Mouse (Mus musculus): Measurements from ENCODE around the gene Pecr. TPM values are rescaled to one million over a fixed set of nuclear protein-coding genes. Genes with fewer than 3 reads are reported as not detected.

The Pecr gene
- total and polyA plus RNA-seq, 3 experiments: 17.6 to 24.8 (median 21.3) TPM

DNA sequence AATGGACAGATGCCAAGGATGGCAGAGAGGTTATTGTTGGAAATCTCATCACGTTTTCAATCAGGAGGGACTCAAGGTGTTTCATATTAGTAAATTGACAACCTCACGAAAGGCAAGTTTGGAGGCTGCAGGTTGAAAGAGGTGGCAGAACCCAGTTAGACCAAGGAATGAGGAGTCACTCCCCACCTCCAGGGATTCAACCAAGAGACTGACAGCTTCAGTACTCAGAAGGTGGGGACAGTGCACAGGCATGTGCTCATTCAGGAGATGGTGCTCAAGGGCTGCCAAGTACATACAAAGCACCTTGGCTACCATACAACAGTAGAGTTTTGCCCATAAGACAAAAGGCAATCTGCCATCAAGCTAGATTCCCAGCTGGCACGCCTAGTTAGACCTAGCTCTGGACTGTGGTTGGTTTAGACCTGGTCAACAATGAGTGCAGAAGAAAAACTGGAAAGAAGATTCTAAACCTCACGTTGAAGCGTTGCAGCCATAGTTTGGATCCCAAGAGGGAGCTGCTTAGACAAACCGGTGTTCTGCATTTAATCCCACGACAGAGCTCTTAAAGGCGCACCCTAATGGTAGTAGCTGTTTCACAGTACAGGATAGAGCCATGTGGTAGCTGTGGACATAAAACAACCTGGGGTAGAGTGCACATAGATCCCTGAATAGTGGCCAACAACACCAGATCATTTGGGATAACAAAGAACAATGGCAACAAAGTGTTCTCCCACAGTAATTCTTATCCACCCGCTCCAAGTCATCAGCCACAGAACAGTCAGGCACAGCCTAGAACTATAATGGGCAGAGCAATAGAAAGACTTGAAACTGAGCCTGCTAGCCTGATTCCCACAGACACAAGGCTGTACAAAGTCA is 27.5 kb downstream of the Pecr start:
- dilution Hi-C loops (cut with MboI; ENCODE audit: extremely low pct_ligation_motif_present, extremely low pct_unique_long_range_greater_than_20kb, low sequenced_read_pairs): no loop called here
- in situ Hi-C loops (cut with MboI; ENCODE audit: low pct_ligation_motif_present, low pct_unique_long_range_greater_than_20kb, low sequenced_read_pairs): no loop called here
- no peak for TF ChIP-seq E2F4 (IDR thresholded peaks at IDR 0.05; ENCODE audit: insufficient replicate concordance, low read depth, low read length)
- TF ChIP-seq MAX (IDR thresholded peaks at IDR 0.05; ENCODE audit: low read length): no peak
- no peak for TF ChIP-seq MYC (IDR thresholded peaks at IDR 0.05; ENCODE audit: low read depth, low read length)
- no peak for TF ChIP-seq JUN (IDR thresholded peaks at IDR 0.05; ENCODE audit: insufficient read depth, low read depth, low read length)
- no peak for TF ChIP-seq POLR2A (IDR thresholded peaks at IDR 0.05; ENCODE audit: low read depth, low read length)
- no peak for TF ChIP-seq PAX5 (IDR thresholded peaks at IDR 0.05; ENCODE audit: low read length)
- TF ChIP-seq MAZ (IDR thresholded peaks at IDR 0.05; ENCODE audit: low read depth, low read length): no peak
- no peak for TF ChIP-seq ZMIZ1 (IDR thresholded peaks at IDR 0.05; ENCODE audit: low read depth, low read length)
- TF ChIP-seq MEF2A (IDR thresholded peaks at IDR 0.05; ENCODE audit: borderline replicate concordance, low read depth, low read length): no peak
- TF ChIP-seq CTCF (conservative IDR thresholded peaks at IDR 0.05 in 1 of 2, IDR thresholded peaks at IDR 0.05 in 1 of 2; ENCODE audit: low read depth in 2 of 2, low read length in 2 of 2): no peak
- TF ChIP-seq RCOR1 (conservative IDR thresholded peaks at IDR 0.05; ENCODE audit: low read depth, low read length): no peak
- TF ChIP-seq USF1 (IDR thresholded peaks at IDR 0.05; ENCODE audit: low read depth, low read length): no peak
- TF ChIP-seq IRF4 (IDR thresholded peaks at IDR 0.05; ENCODE audit: low read depth, low read length): no peak
- no peak for TF ChIP-seq NRF1 (IDR thresholded peaks at IDR 0.05; ENCODE audit: low read depth, low read length)
- no peak for TF ChIP-seq CHD1 (IDR thresholded peaks at IDR 0.05; ENCODE audit: low read depth, low read length)
- TF ChIP-seq SIN3A (IDR thresholded peaks at IDR 0.05; ENCODE audit: low read length): no peak
- no peak for TF ChIP-seq MXI1 (IDR thresholded peaks at IDR 0.05; ENCODE audit: low read depth, low read length)
- TF ChIP-seq ZNF384 (IDR thresholded peaks at IDR 0.05; ENCODE audit: low read depth, low read length): no peak
- no peak for TF ChIP-seq UBTF (IDR thresholded peaks at IDR 0.05; ENCODE audit: low read depth, low read length)
- TF ChIP-seq ZC3H11A (IDR thresholded peaks at IDR 0.05; ENCODE audit: low read depth, low read length): no peak
- Histone ChIP-seq H3K9me3 (replicated peaks; ENCODE audit: low read length) (no peaks in the 10 kb centered on the region), H3K4me3 (replicated peaks in 1 of 3; ENCODE audit: low read depth in 2 of 3, low read length in 2 of 3, poor library complexity in 1 of 3) (no peak overlapping the region), H3K4me1 (ENCODE audit: control insufficient read depth in 1 of 2, insufficient read depth in 2 of 2) (peaks cover 0 to 26% of the 10 kb centered on the region in 2 experiments; a peak in 2 of 4 replicates), H3K36me3 (replicated peaks in 1 of 2; ENCODE audit: control insufficient read depth in 1 of 2, insufficient read depth in 1 of 2, low read length in 1 of 2) (peaks cover 5 to 30% of the 10 kb centered on the region in 2 experiments), H3K79me2 (replicated peaks; ENCODE audit: control insufficient read depth, extremely low read depth, insufficient read depth, poor library complexity, severe bottlenecking) (no peaks in the 10 kb centered on the region), H3K9ac (ENCODE audit: insufficient read depth, low read depth) (no peak overlapping the region), H3K4me2 (ENCODE audit: insufficient read depth, low read depth, poor library complexity, severe bottlenecking) (peak overlapping the region; percentile 34), H3K27me3 (replicated peaks) (no peaks in the 10 kb centered on the region), H3K27ac (ENCODE audit: insufficient read depth, low read depth) (0 out of 2 replicates have a peak overlapping the region, but pooled peaks have one; percentile 24)
- no peak for DNase-seq (ENCODE audit: extremely low read depth)

GRCm38 (mm10) chr1:72255854-72256175 is 28.3 kb downstream of the Pecr start:
- in situ Hi-C loops (cut with MboI; ENCODE audit: low pct_ligation_motif_present, low pct_unique_long_range_greater_than_20kb, low sequenced_read_pairs): no loop called here

More at GRCm38 (mm10) chr1:72255854-72256175, 28.3 kb downstream of the Pecr start:
- dilution Hi-C loops (cut with MboI; ENCODE audit: extremely low pct_ligation_motif_present, extremely low pct_unique_long_range_greater_than_20kb, low sequenced_read_pairs): no loop called here
- H3K4me3 ChIP-seq (replicated peaks in 1 of 3; ENCODE audit: low read depth in 2 of 3, low read length in 2 of 3, poor library complexity in 1 of 3): no peak overlapping the region
- TF ChIP-seq GABPA (IDR thresholded peaks at IDR 0.05; ENCODE audit: insufficient replicate concordance, low read depth, low read length) (no peak), MAX (IDR thresholded peaks at IDR 0.05; ENCODE audit: low read length) (peak; percentile 22; the same call in 1 of the 2 replicates), MXI1 (IDR thresholded peaks at IDR 0.05; ENCODE audit: low read depth, low read length) (peak; percentile 49; the same call in 1 of the 2 replicates)
- no peaks in the 10 kb centered on the region for H3K9me3 ChIP-seq (replicated peaks; ENCODE audit: low read length)
- H3K36me3 ChIP-seq (replicated peaks in 1 of 2; ENCODE audit: control insufficient read depth in 1 of 2, insufficient read depth in 1 of 2, low read length in 1 of 2): peaks cover 0 to 24% of the 10 kb centered on the region in 2 experiments
- H3K27me3 ChIP-seq (replicated peaks): no peaks in the 10 kb centered on the region
- H3K4me2 ChIP-seq (ENCODE audit: insufficient read depth, low read depth, poor library complexity, severe bottlenecking): peak overlapping the region; percentile 34
- H3K27ac ChIP-seq (ENCODE audit: insufficient read depth, low read depth): peak overlapping the region; percentile 81
- DNase-seq (ENCODE audit: extremely low read depth): no peak
- peaks cover 0 to 26% of the 10 kb centered on the region in 2 experiments; a peak in 2 of 4 replicates for H3K4me1 ChIP-seq (ENCODE audit: control insufficient read depth in 1 of 2, insufficient read depth in 2 of 2)
- H3K79me2 ChIP-seq (replicated peaks; ENCODE audit: control insufficient read depth, extremely low read depth, insufficient read depth, poor library complexity, severe bottlenecking): no peaks in the 10 kb centered on the region
- H3K9ac ChIP-seq (ENCODE audit: insufficient read depth, low read depth): peak overlapping the region; percentile 28; the same call in 1 of the 2 replicates

All from CH12.LX (cell line).